Mouse (Mus musculus) neural tube, embryonic 11.5 days (tissue): Measurements from ENCODE around the gene Zfp513. TPM values are rescaled to one million over a fixed set of nuclear protein-coding genes. Genes with fewer than 3 reads are reported as not detected.

ENCODE experiments used
- ATAC-seq: fragments of 200-750 bp; cut with Nextera tagmentation; 2 replicates; pipeline ENCODE4 v1.8.0; 2017; ENCODE audit warnings: moderate number of reproducible peaks, mild to moderate bottlenecking, moderate TSS enrichment, moderate library complexity; ENCODE audit not compliant: insufficient read depth, low FRiP score, low TSS enrichment
- DNase-seq: peaks from one replicate; pipeline ENCODE4 v3.0.0-alpha.2; 2015; ENCODE audit warnings: low spot score
- H3K27ac ChIP-seq: fragments of 300-500 bp; sonication (generic); 2 replicates; pipeline ENCODE4 v1.5.1; 2014; ENCODE audit warnings: low read depth, mild to moderate bottlenecking, low read length
- H3K27me3 ChIP-seq: fragments of 300-500 bp; sonication (generic); 2 replicates; pipeline ENCODE4 v1.6.1; 2014; ENCODE audit warnings: mild to moderate bottlenecking, low read length, mixed read lengths; ENCODE audit not compliant: control insufficient read depth, insufficient read depth
- H3K36me3 ChIP-seq: fragments of 300-500 bp; sonication (generic); 2 replicates; pipeline ENCODE4 v1.6.1; 2014; ENCODE audit warnings: mild to moderate bottlenecking, low read length, moderate library complexity, mixed read lengths; ENCODE audit not compliant: control insufficient read depth, insufficient read depth
- H3K4me1 ChIP-seq: fragments of 300-500 bp; sonication (generic); 2 replicates; pipeline ENCODE4 v1.6.1; 2014; ENCODE audit warnings: low read length, mixed read lengths; ENCODE audit not compliant: control insufficient read depth, insufficient read depth
- H3K4me2 ChIP-seq: fragments of 300-500 bp; sonication (generic); 2 replicates; pipeline ENCODE4 v1.6.1; 2014; ENCODE audit warnings: low read depth, mild to moderate bottlenecking, moderate library complexity
- H3K4me3 ChIP-seq: fragments of 300-500 bp; sonication (generic); 2 replicates; pipeline ENCODE4 v1.5.1; 2014; ENCODE audit warnings: low read depth, low read length
- H3K9ac ChIP-seq: fragments of 300-500 bp; sonication (generic); 2 replicates; pipeline ENCODE4 v1.6.1; 2014; ENCODE audit warnings: mild to moderate bottlenecking, low read length
- H3K9me3 ChIP-seq: fragments of 300-500 bp; sonication (generic); 2 replicates; pipeline ENCODE4 v1.6.1; 2016; ENCODE audit warnings: low read length; ENCODE audit not compliant: control insufficient read depth
- WGBS: fragments of 180-500 bp; shearing (Covaris S2); extraction: QIAGEN DNeasy Blood & Tissue Kit; methylation state at CpG from one replicate; pipeline ENCODE4 v1.1.7; 2014; 5-methylcytosine and 5-hydroxymethylcytosine counted together
- polyA plus RNA-seq: library from polyadenylated mRNA; unstranded; fragments of >200 nt; fragmentation: Nextera tagmentation; extraction: Ambion mirVana; gene quantifications from 2 replicates; pipeline ENCODE4 v1.2.1, GENCODE M21; 2014

The Zfp513 gene
- polyA plus RNA-seq, 1 experiment from 2014 or later, result 7.0 TPM

- Histone ChIP-seq H3K36me3 (peaks cover 30% of the 10 kb centered on the region), H3K4me1 (peaks cover 15% of the 10 kb centered on the region), H3K9me3 (peaks cover 5% of the 10 kb centered on the region), H3K27ac (no peak overlapping the region), H3K4me3 (no peak overlapping the region), H3K9ac (no peak overlapping the region), H3K4me2 (no peak overlapping the region), H3K27me3 (no peaks in the 10 kb centered on the region)
- DNase-seq (no peak), ATAC-seq (no peak)
- 91% methylated on average over 12 of the region's 12 CpGs for WGBS
Observed at GRCm38 (mm10) chr5:31197072-31197471, 5.0 kb downstream of the Zfp513 start.

DNA sequence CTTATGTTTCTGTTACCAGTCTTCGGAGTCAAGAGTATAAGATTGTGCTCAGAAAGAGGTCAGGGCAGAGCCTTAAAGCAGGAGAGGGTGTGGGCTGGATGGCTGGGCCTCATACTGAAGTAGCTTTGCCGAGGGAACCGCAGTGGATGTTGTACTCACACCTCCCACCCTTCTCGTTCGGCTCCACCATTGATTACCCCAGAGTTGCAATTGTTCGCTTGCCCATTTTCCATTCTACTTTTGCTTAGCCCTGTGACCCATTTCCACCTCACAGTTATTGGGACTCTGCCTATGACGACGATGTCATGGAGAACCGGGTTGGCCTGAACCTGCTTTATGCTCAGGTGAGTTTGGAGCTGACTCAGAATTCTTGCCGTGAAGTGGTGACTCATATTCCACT, 5.9 kb downstream of the Zfp513 start:
- Histone ChIP-seq H3K27me3 (no peaks in the 10 kb centered on the region), H3K4me1 (peaks cover 18% of the 10 kb centered on the region), H3K4me2 (no peak overlapping the region), H3K4me3 (no peak overlapping the region), H3K36me3 (peaks cover 30% of the 10 kb centered on the region), H3K9ac (no peak overlapping the region), H3K9me3 (peaks cover 5% of the 10 kb centered on the region), H3K27ac (no peak overlapping the region)
- ATAC-seq, result no peak
- no peak for DNase-seq
- WGBS, result 91% methylated on average over 10 of the region's 10 CpGs

GRCm38 (mm10) chr5:31195671-31196070, 6.4 kb downstream of the Zfp513 start:
- Histone ChIP-seq H3K27ac (no peak overlapping the region), H3K27me3 (no peaks in the 10 kb centered on the region), H3K36me3 (peaks cover 30% of the 10 kb centered on the region), H3K9me3 (peaks cover 5% of the 10 kb centered on the region), H3K4me2 (no peak overlapping the region), H3K4me3 (no peak overlapping the region), H3K4me1 (peaks cover 16% of the 10 kb centered on the region), H3K9ac (no peak overlapping the region)
- no peak for ATAC-seq
- 93% methylated on average over 4 of the region's 4 CpGs for WGBS
- DNase-seq, result no peak

GRCm38 (mm10) chr5:31194486-31195485, 7.3 kb downstream of the Zfp513 start:
- no peak for ATAC-seq
- Histone ChIP-seq H3K9me3 (no peaks in the 10 kb centered on the region), H3K36me3 (peaks cover 31% of the 10 kb centered on the region), H3K27me3 (no peaks in the 10 kb centered on the region), H3K4me3 (peak overlapping the region; percentile 84), H3K4me1 (peaks cover 11% of the 10 kb centered on the region), H3K27ac (no peak overlapping the region), H3K4me2 (peak overlapping the region; percentile 93), H3K9ac (no peak overlapping the region)
- DNase-seq, result no peak
- WGBS, result 94% methylated on average over 16 of the region's 16 CpGs

DNA sequence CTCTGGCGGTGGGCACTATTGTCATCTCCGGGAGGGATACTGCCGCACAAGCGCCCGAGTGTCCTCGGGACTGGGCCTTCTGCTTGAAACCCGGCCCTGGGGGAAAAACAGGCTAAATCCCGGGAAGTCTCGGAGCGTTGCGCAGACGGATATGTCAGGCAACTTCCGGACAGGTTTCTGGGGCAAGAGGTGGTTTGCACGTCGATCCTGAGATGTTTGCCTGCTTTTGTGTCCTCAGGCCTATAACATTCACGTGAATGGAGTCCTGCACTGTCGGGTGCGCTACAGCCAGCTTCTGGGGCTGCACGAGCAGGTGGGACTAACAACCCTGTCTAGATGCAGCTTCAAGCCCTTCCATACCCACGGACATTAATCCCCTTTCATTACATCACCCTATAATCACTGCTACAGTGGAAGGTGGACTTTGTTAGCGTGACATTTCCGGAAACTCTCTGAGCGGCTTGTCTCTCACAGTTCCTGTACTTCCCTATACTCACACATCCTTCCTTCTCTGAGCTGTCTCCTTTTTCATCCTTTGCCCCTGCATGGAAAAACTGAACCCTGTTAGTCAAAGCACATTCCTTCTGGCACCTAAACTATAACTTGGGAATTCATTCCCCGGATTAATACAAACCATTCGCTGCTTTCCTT, 8.3 kb downstream of the Zfp513 start:
- ATAC-seq, result no peak
- Histone ChIP-seq H3K4me1 (peaks cover 11% of the 10 kb centered on the region), H3K36me3 (peaks cover 24% of the 10 kb centered on the region), H3K27ac (no peak overlapping the region), H3K27me3 (no peaks in the 10 kb centered on the region), H3K9ac (peak overlapping the region; percentile 89), H3K4me2 (peak overlapping the region; percentile 93), H3K9me3 (no peaks in the 10 kb centered on the region), H3K4me3 (peak overlapping the region; percentile 84)
- DNase-seq, result no peak
- 13% methylated on average over 25 of the region's 25 CpGs for WGBS

GRCm38 (mm10) chr5:31192939-31193630, 9.0 kb downstream of the Zfp513 start, which contains the start of the genes Snx17 and Eif2b4:
Snx17 (plus strand) TSS chr5:31193227.
Eif2b4 (minus strand) TSS chr5:31193430.
- Histone ChIP-seq H3K27ac (peak within 1 kb of the TSS; percentile 30; the same call in 1 of the 2 replicates), H3K9me3 (no peaks in the 10 kb centered on the region), H3K9ac (peak within 1 kb of the TSS; percentile 89), H3K4me2 (peak within 1 kb of the TSS; percentile 93), H3K4me3 (peak within 1 kb of the TSS; percentile 84), H3K4me1 (peaks cover 11% of the 10 kb centered on the region), H3K36me3 (peaks cover 25% of the 10 kb centered on the region), H3K27me3 (no peaks in the 10 kb centered on the region)
- 0% methylated on average over 48 of the region's 48 CpGs for WGBS
- ATAC-seq (peak; percentile 96), DNase-seq (peak; percentile 98)

GRCm38 (mm10) chr5:31192045-31192938, 9.8 kb downstream of the Zfp513 start:
- DNase-seq, result no peak
- ATAC-seq, result peak; percentile 52
- H3K27me3 ChIP-seq, result no peaks in the 10 kb centered on the region

More at GRCm38 (mm10) chr5:31192045-31192938, 9.8 kb downstream of the Zfp513 start:
- 16% methylated on average over 42 of the region's 42 CpGs for WGBS
- no peaks in the 10 kb centered on the region for H3K9me3 ChIP-seq
- H3K4me2 ChIP-seq, result peak overlapping the region; percentile 93
- peaks cover 23% of the 10 kb centered on the region for H3K36me3 ChIP-seq
- peak overlapping the region; percentile 84 for H3K4me3 ChIP-seq
- H3K9ac ChIP-seq, result peak overlapping the region; percentile 89
- H3K27ac ChIP-seq, result peak overlapping the region; percentile 21; the same call in 1 of the 2 replicates
- H3K4me1 ChIP-seq, result peaks cover 11% of the 10 kb centered on the region
